ENCODE assay signal across 9 mouse cellular contexts in genomic region chr7:80058405-80059063, GRCm38 (mm10). TPM values are rescaled to one million over a fixed set of nuclear protein-coding genes. Genes with fewer than 3 reads are reported as not detected.
A peak's percentile ranks its signal among the peaks of the same experiment; 100 is the strongest.
DNase-seq lines count a peak whose midpoint lies in the region; ATAC-seq and TF ChIP-seq lines count a peak whose summit lies in the region.
"Had no signal": no experiment of that assay in that cellular context is flagged by ENCODE, and none has a peak within 500 bp of the region (broad histone marks: within the 10 kb centered on the region; RNA-seq: fewer than 3 reads in every experiment).

No protein-coding gene starts in this region.

- no peak for ATAC-seq in midbrain, postnatal 0 days (ENCODE audit: low FRiP score)
- ATAC-seq in liver, embryonic 14.5 days (ENCODE audit: insufficient read depth) = no peak
- ATAC-seq in stomach, embryonic 15.5 days (ENCODE audit: insufficient read depth, low FRiP score, low read depth) = no peak

- 81% methylated on average over 4 of the region's 4 CpGs for WGBS in midbrain, embryonic 10.5 days
- whole genome bisulfite sequencing in midbrain, postnatal 0 days = 65% methylated on average over 4 of the region's 4 CpGs
- 42% methylated on average over 4 of the region's 4 CpGs for WGBS in liver, embryonic 14.5 days (ENCODE audit: insufficient replicate concordance)
- WGBS in stomach, embryonic 15.5 days = 64% methylated on average over 4 of the region's 4 CpGs

- TF ChIP-seq CTCF in midbrain, postnatal 0 days (IDR thresholded peaks at IDR 0.05) = no peak
- TF ChIP-seq CTCF in liver, embryonic 14.5 days (IDR thresholded peaks at IDR 0.05; ENCODE audit: low read depth) = no peak

- TF ChIP-seq EP300 in liver, embryonic 14.5 days (IDR thresholded peaks at IDR 0.05; ENCODE audit: low read depth) = no peak

- no peak overlapping the region for H3K4me2 ChIP-seq in midbrain, postnatal 0 days (ENCODE audit: low read depth, low read length, poor library complexity, severe bottlenecking)
- H3K4me2 ChIP-seq in liver, embryonic 14.5 days (ENCODE audit: low read depth) = peak overlapping the region; percentile 6; the same call in 1 of the 2 replicates
- H3K4me2 ChIP-seq in stomach, embryonic 15.5 days = no peak overlapping the region

- no peak overlapping the region for H3K9ac ChIP-seq in midbrain, postnatal 0 days (replicated peaks; ENCODE audit: low read length, poor library complexity, severe bottlenecking)
- H3K9ac ChIP-seq in liver, embryonic 14.5 days (replicated peaks) = no peak overlapping the region
- no peak overlapping the region for H3K9ac ChIP-seq in stomach, embryonic 15.5 days

- intact Hi-C loops in left cerebral cortex, postnatal 25 days (cut with DNase I) = no loop called here

- DNase-seq in cerebellum, postnatal 25 days = peak; percentile 16 to 21
- no peak for DNase-seq in cerebellum, postnatal 4 days (ENCODE audit: low spot score in 2 of 2)
- no peak for DNase-seq in midbrain, embryonic 10.5 days (ENCODE audit: low spot score)
- DNase-seq in midbrain, postnatal 0 days (ENCODE audit: low spot score) = no peak
- no peak for DNase-seq in liver, embryonic 14.5 days (ENCODE audit: low read depth in 3 of 3, low spot score in 3 of 3)
- DNase-seq in left cerebral cortex, postnatal 25 days (ENCODE audit: low spot score in 2 of 2) = no peak
- no peak for DNase-seq in layer of hippocampus, postnatal 14 days (ENCODE audit: low spot score in 2 of 2)
- DNase-seq: B cell, adult 2 months had no signal

- peaks cover 93% of the 10 kb centered on the region for H3K4me1 ChIP-seq in midbrain, embryonic 10.5 days
- peaks cover 14% of the 10 kb centered on the region; the same call in 1 of the 2 replicates for H3K4me1 ChIP-seq in midbrain, postnatal 0 days (ENCODE audit: insufficient read depth, low read length)
- peaks cover 4 to 27% of the 10 kb centered on the region in 2 experiments; a peak in 2 of 4 replicates for H3K4me1 ChIP-seq in liver, embryonic 14.5 days (replicated peaks; ENCODE audit: control insufficient read depth in 2 of 2, insufficient read depth in 2 of 2, low read length in 1 of 2)
- H3K4me1 ChIP-seq in stomach, embryonic 15.5 days = peaks cover 46% of the 10 kb centered on the region

- no peaks in the 10 kb centered on the region for H3K27me3 ChIP-seq in midbrain, embryonic 10.5 days (ENCODE audit: low read depth, poor library complexity, severe bottlenecking)
- no peaks in the 10 kb centered on the region for H3K27me3 ChIP-seq in midbrain, postnatal 0 days (ENCODE audit: insufficient read depth, low read length)
- H3K27me3 ChIP-seq in liver, embryonic 14.5 days (ENCODE audit: control insufficient read depth, insufficient read depth, low read length) = no peaks in the 10 kb centered on the region
- H3K27me3 ChIP-seq in stomach, embryonic 15.5 days (replicated peaks) = no peaks in the 10 kb centered on the region

- H3K4me3 ChIP-seq in midbrain, embryonic 10.5 days = no peak overlapping the region
- no peak overlapping the region for H3K4me3 ChIP-seq in midbrain, postnatal 0 days (ENCODE audit: low read depth, low read length)
- no peak overlapping the region for H3K4me3 ChIP-seq in liver, embryonic 14.5 days (ENCODE audit: insufficient read depth in 1 of 2, low read depth in 2 of 2, low read length in 2 of 2)
- H3K4me3 ChIP-seq in stomach, embryonic 15.5 days (replicated peaks) = no peak overlapping the region

- no peaks in the 10 kb centered on the region for H3K9me3 ChIP-seq in midbrain, embryonic 10.5 days (replicated peaks)
- H3K9me3 ChIP-seq in midbrain, postnatal 0 days (ENCODE audit: low read length) = no peaks in the 10 kb centered on the region
- H3K9me3 ChIP-seq in liver, embryonic 14.5 days (ENCODE audit: control insufficient read depth, low read length) = no peaks in the 10 kb centered on the region
- H3K9me3 ChIP-seq in stomach, embryonic 15.5 days = no peaks in the 10 kb centered on the region

- peak overlapping the region; percentile 82 for H3K27ac ChIP-seq in midbrain, embryonic 10.5 days (replicated peaks)
- no peak overlapping the region for H3K27ac ChIP-seq in midbrain, postnatal 0 days (ENCODE audit: low read depth, low read length)
- H3K27ac ChIP-seq in liver, embryonic 14.5 days = peak overlapping the region; percentile 18
- peak overlapping the region; percentile 87 for H3K27ac ChIP-seq in stomach, embryonic 15.5 days

- H3K36me3 ChIP-seq in midbrain, embryonic 10.5 days = peaks cover 14% of the 10 kb centered on the region
- H3K36me3 ChIP-seq in midbrain, postnatal 0 days (ENCODE audit: insufficient read depth, low read length) = no peaks in the 10 kb centered on the region
- H3K36me3 ChIP-seq in liver, embryonic 14.5 days (replicated peaks; ENCODE audit: control insufficient read depth, insufficient read depth, low read depth) = no peaks in the 10 kb centered on the region
- H3K36me3 ChIP-seq in stomach, embryonic 15.5 days = no peaks in the 10 kb centered on the region

RNA-seq across cellular contexts. Expression of gene Zfp710, which starts 33.9 kb away (rescaled TPM):
- polyA plus RNA-seq in midbrain, embryonic 10.5 days (2016; fragmentation: Nextera tagmentation; extraction: Ambion mirVana) = 32.7 and 34.2 TPM in 2 replicates
- 25.1 and 33.6 TPM in 2 replicates for total RNA-seq in midbrain, postnatal 0 days (2014; rRNA removed)
- 9.8 and 10.7 TPM in 2 replicates for polyA plus RNA-seq in midbrain, postnatal 0 days (2015; fragmentation: Nextera tagmentation; extraction: Ambion mirVana)
- 5.9 and 6.5 TPM in 2 replicates for polyA plus RNA-seq in liver, embryonic 14.5 days (2012; rRNA removed)
- 3.7 and 4.0 TPM in 2 replicates for polyA plus RNA-seq in liver, embryonic 14.5 days (2014; fragmentation: Nextera tagmentation; extraction: Ambion mirVana)
- polyA plus RNA-seq in stomach, embryonic 15.5 days (2015; fragmentation: Nextera tagmentation; extraction: Ambion mirVana) = 14.9 and 15.8 TPM in 2 replicates
- 10 to 100 TPM; 19.6 to 21.2 TPM for total RNA-seq in left cerebral cortex, postnatal 25 days (2021)
- total RNA-seq in layer of hippocampus, postnatal 14 days (2021) = 10 to 100 TPM; 17.5 to 18.0 TPM

RNA-seq across cellular contexts. Expression of gene Idh2, which starts 56.7 kb away (rescaled TPM):
- 428 and 429 TPM in 2 replicates for polyA plus RNA-seq in midbrain, embryonic 10.5 days (2016; fragmentation: Nextera tagmentation; extraction: Ambion mirVana)
- 122 and 136 TPM in 2 replicates for total RNA-seq in midbrain, postnatal 0 days (2014; rRNA removed)
- 115 and 124 TPM in 2 replicates for polyA plus RNA-seq in midbrain, postnatal 0 days (2015; fragmentation: Nextera tagmentation; extraction: Ambion mirVana)
- 83.7 and 88.2 TPM in 2 replicates for polyA plus RNA-seq in liver, embryonic 14.5 days (2012; rRNA removed)
- 128 and 132 TPM in 2 replicates for polyA plus RNA-seq in liver, embryonic 14.5 days (2014; fragmentation: Nextera tagmentation; extraction: Ambion mirVana)
- polyA plus RNA-seq in stomach, embryonic 15.5 days (2015; fragmentation: Nextera tagmentation; extraction: Ambion mirVana) = 595 and 631 TPM in 2 replicates
- total RNA-seq in left cerebral cortex, postnatal 25 days (2021) = 10 to 100 TPM; 50.8 to 59.1 TPM
- 10 to 100 TPM; 70.9 to 75.8 TPM for total RNA-seq in layer of hippocampus, postnatal 14 days (2021)

Comparison
In these comparisons a context has a peak if more than half of its experiments do, and no peak if none do; other contexts are left out.
1. DNase-seq: peak in cerebellum, postnatal 25 days (2 of 2); none in cerebellum, postnatal 4 days (0 of 2), midbrain, embryonic 10.5 days (single experiment), midbrain, postnatal 0 days (single experiment), liver, embryonic 14.5 days (0 of 3), left cerebral cortex, postnatal 25 days (0 of 2) and layer of hippocampus, postnatal 14 days (0 of 2).